Mouse (Mus musculus) embryonic facial prominence, embryonic 11.5 days (tissue): ENCODE measurements around the gene Slit3. TPM values are rescaled to one million over a fixed set of nuclear protein-coding genes. Genes with fewer than 3 reads are reported as not detected.

Experiments used
- ATAC-seq: fragments of 200-750 bp; cut with Nextera tagmentation; replicated peaks from 2 replicates; pipeline ENCODE4 v1.8.0; 2017; ENCODE audit warnings: low read depth; ENCODE audit not compliant: insufficient number of reproducible peaks, low FRiP score, low TSS enrichment
- DNase-seq: peaks from one replicate; pipeline ENCODE4 v3.0.0-alpha.2; 2015; ENCODE audit warnings: low spot score
- H3K27ac ChIP-seq: fragments of 300-500 bp; sonication (generic); replicated peaks from 2 replicates; pipeline ENCODE4 v1.5.1; 2014; ENCODE audit warnings: mild to moderate bottlenecking, low read depth, low read length, control low read depth
- H3K27me3 ChIP-seq: fragments of 300-500 bp; sonication (generic); 2 replicates; pipeline ENCODE4 v1.6.1; 2014; ENCODE audit warnings: mild to moderate bottlenecking, low read length, moderate library complexity, mixed read lengths; ENCODE audit not compliant: control insufficient read depth, insufficient read depth
- H3K36me3 ChIP-seq: fragments of 300-500 bp; sonication (generic); replicated peaks from 2 replicates; pipeline ENCODE4 v1.6.1; 2014; ENCODE audit warnings: low read depth, mild to moderate bottlenecking, low read length, moderate library complexity, mixed read lengths; ENCODE audit not compliant: control insufficient read depth, insufficient read depth
- H3K4me1 ChIP-seq: fragments of 300-500 bp; sonication (generic); 2 replicates; pipeline ENCODE4 v1.6.1; 2014; ENCODE audit warnings: low read length, mixed read lengths; ENCODE audit not compliant: control insufficient read depth, insufficient read depth
- H3K4me2 ChIP-seq: fragments of 300-500 bp; sonication (generic); 2 replicates; pipeline ENCODE4 v1.6.1; 2014; ENCODE audit warnings: low read depth, mild to moderate bottlenecking, control low read depth, low read length, moderate library complexity
- H3K4me3 ChIP-seq: fragments of 300-500 bp; sonication (generic); 2 replicates; pipeline ENCODE4 v1.5.1; 2014; ENCODE audit warnings: low read depth, low read length, control low read depth
- H3K9ac ChIP-seq: fragments of 300-500 bp; sonication (generic); replicated peaks from 2 replicates; pipeline ENCODE4 v1.6.1; 2014; ENCODE audit warnings: mild to moderate bottlenecking, control low read depth, low read length
- H3K9me3 ChIP-seq: fragments of 300-500 bp; sonication (generic); replicated peaks from 2 replicates; pipeline ENCODE4 v1.6.1; 2016; ENCODE audit warnings: mild to moderate bottlenecking, low read length, inconsistent platforms, mixed read lengths; ENCODE audit not compliant: control insufficient read depth
- WGBS: fragments of 180-500 bp; shearing (Covaris S2); extraction: QIAGEN DNeasy Blood & Tissue Kit; methylation state at CpG from one replicate; pipeline ENCODE4 v1.1.7; 2014; 5-methylcytosine and 5-hydroxymethylcytosine counted together
- polyA plus RNA-seq: library from polyadenylated mRNA; unstranded; fragments of >200 nt; fragmentation: Nextera tagmentation; extraction: Ambion mirVana; gene quantifications from 2 replicates; pipeline ENCODE4 v1.2.1, GENCODE M21; 2014

Slit3 gene
- polyA plus RNA-seq, 1 experiment from 2014 or later, result 10.5 TPM

- Histone ChIP-seq H3K4me1 (no peaks in the 10 kb centered on the region), H3K27ac (no peak overlapping the region), H3K27me3 (no peaks in the 10 kb centered on the region), H3K9ac (no peak overlapping the region), H3K4me2 (no peak overlapping the region), H3K9me3 (no peaks in the 10 kb centered on the region), H3K36me3 (no peaks in the 10 kb centered on the region; the same call in 1 of the 2 replicates), H3K4me3 (no peak overlapping the region)
- no peak for ATAC-seq
- peak; percentile 58 for DNase-seq
- 49% methylated on average over 4 of the region's 4 CpGs for WGBS
These were observed 242.0 kb downstream of the Slit3 start for GRCm38 (mm10) chr11:35362975-35363374.

- Histone ChIP-seq H3K4me2 (no peak overlapping the region), H3K27ac (no peak overlapping the region), H3K9me3 (no peaks in the 10 kb centered on the region), H3K4me3 (no peak overlapping the region), H3K27me3 (no peaks in the 10 kb centered on the region), H3K4me1 (no peaks in the 10 kb centered on the region), H3K9ac (no peak overlapping the region), H3K36me3 (no peaks in the 10 kb centered on the region; the same call in 1 of the 2 replicates)
- DNase-seq (peak; percentile 58), ATAC-seq (0 out of 2 replicates have a peak, but pooled peaks have one; percentile 19)
- WGBS, result 43% methylated on average over 10 of the region's 10 CpGs
These were observed 243.4 kb downstream of the Slit3 start for GRCm38 (mm10) chr11:35364469-35364868.

DNA sequence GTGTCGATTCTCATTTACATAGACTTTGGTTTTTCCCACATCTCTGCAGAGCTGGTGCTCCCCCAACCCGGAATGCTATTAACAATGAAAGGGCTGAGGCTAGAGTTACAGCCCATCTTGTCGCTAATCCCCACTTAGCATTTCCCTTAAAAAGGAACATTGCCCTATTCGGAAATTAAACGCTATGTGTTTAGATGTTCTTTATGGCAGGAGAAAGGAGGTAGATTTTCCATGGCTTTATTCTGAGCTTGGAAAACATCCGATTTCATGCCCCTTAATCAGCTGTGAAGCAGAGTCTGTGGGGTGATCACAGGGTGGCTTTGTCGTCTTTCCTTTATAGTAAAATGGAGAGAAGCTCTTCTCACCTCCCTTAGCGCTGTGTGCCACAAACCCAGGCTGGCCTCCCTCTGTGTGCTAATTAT is 244.5 kb downstream of the Slit3 start:
- Histone ChIP-seq H3K27me3 (no peaks in the 10 kb centered on the region), H3K4me3 (no peak overlapping the region)

GRCm38 (mm10) chr11:35366611-35367010 is 245.6 kb downstream of the Slit3 start:
- 72% methylated on average over 4 of the region's 4 CpGs for WGBS
- Histone ChIP-seq H3K4me2 (no peak overlapping the region), H3K4me3 (no peak overlapping the region), H3K9ac (no peak overlapping the region), H3K4me1 (no peaks in the 10 kb centered on the region), H3K9me3 (no peaks in the 10 kb centered on the region), H3K27me3 (no peaks in the 10 kb centered on the region), H3K27ac (no peak overlapping the region), H3K36me3 (no peaks in the 10 kb centered on the region)
- ATAC-seq (no peak), DNase-seq (no peak)

More for the DNA sequence above, 244.5 kb downstream of the Slit3 start:
- Histone ChIP-seq H3K9me3 (no peaks in the 10 kb centered on the region), H3K27ac (no peak overlapping the region), H3K4me2 (no peak overlapping the region), H3K4me1 (no peaks in the 10 kb centered on the region), H3K36me3 (no peaks in the 10 kb centered on the region), H3K9ac (no peak overlapping the region)
- ATAC-seq, result no peak
- DNase-seq, result peak; percentile 27
- 6% methylated on average over 8 of the region's 8 CpGs for WGBS

DNA sequence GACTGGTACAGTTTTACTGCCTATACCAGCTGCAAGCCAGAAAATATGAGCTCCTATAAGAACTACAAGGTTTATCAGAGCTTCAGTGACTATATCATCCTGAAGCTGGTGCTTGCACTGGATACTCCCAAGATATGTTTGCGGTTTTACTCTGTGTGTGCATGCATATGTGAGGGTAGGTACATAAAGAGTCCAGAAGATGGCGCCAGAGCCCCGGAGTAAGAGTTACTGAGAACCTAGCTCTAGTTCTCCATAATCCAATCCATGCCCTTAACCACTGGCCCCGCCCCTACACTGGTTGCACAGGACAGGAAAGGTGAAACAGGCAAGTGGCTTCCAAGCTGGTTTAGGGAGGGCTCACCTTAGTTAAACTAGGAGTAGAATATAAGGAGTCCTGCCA is 246.2 kb downstream of the Slit3 start:
- ATAC-seq (no peak), DNase-seq (peak; percentile 33)
- H3K4me1 ChIP-seq, result no peaks in the 10 kb centered on the region
- no peaks in the 10 kb centered on the region; the same call in 1 of the 2 replicates for H3K9me3 ChIP-seq
- H3K27ac ChIP-seq, result no peak overlapping the region
- H3K4me3 ChIP-seq, result no peak overlapping the region
- no peak overlapping the region for H3K9ac ChIP-seq
- H3K27me3 ChIP-seq, result no peaks in the 10 kb centered on the region
- H3K4me2 ChIP-seq, result no peak overlapping the region
- H3K36me3 ChIP-seq, result no peaks in the 10 kb centered on the region
- 81% methylated on average over 4 of the region's 4 CpGs for WGBS

- H3K27me3 ChIP-seq, result no peaks in the 10 kb centered on the region
- no peak overlapping the region for H3K27ac ChIP-seq
- H3K4me3 ChIP-seq, result no peak overlapping the region
- H3K36me3 ChIP-seq, result no peaks in the 10 kb centered on the region
- ATAC-seq (no peak), DNase-seq (no peak)
- H3K9me3 ChIP-seq, result no peaks in the 10 kb centered on the region; the same call in 1 of the 2 replicates
- H3K4me2 ChIP-seq, result no peak overlapping the region
- no peaks in the 10 kb centered on the region for H3K4me1 ChIP-seq
- no peak overlapping the region for H3K9ac ChIP-seq
- WGBS, result 43% methylated on average over 7 of the region's 7 CpGs
These were observed 248.9 kb downstream of the Slit3 start for GRCm38 (mm10) chr11:35369964-35370363.

- DNase-seq (peak; percentile 78), ATAC-seq (no peak)
- Histone ChIP-seq H3K4me3 (no peak overlapping the region), H3K27ac (no peak overlapping the region), H3K4me1 (no peaks in the 10 kb centered on the region), H3K27me3 (no peaks in the 10 kb centered on the region), H3K4me2 (no peak overlapping the region), H3K9me3 (no peaks in the 10 kb centered on the region; the same call in 1 of the 2 replicates), H3K9ac (no peak overlapping the region), H3K36me3 (no peaks in the 10 kb centered on the region)
- WGBS, result 14% methylated on average over 5 of the region's 5 CpGs
These were observed 249.7 kb downstream of the Slit3 start for GRCm38 (mm10) chr11:35370705-35371104.

- Histone ChIP-seq H3K27me3 (no peaks in the 10 kb centered on the region), H3K4me3 (no peak overlapping the region), H3K4me2 (no peak overlapping the region), H3K9ac (no peak overlapping the region), H3K27ac (no peak overlapping the region), H3K9me3 (no peaks in the 10 kb centered on the region; the same call in 1 of the 2 replicates), H3K4me1 (no peaks in the 10 kb centered on the region), H3K36me3 (no peaks in the 10 kb centered on the region)
- 92% methylated on average over 3 of the region's 3 CpGs for WGBS
- no peak for ATAC-seq
- DNase-seq, result no peak
These were observed 251.4 kb downstream of the Slit3 start for GRCm38 (mm10) chr11:35372410-35372809.
